Mouse (Mus musculus) heart, postnatal 0 days (tissue): Measurements from ENCODE around the gene Wdr83.

Experiments used
- CTCF ChIP-seq: IDR thresholded peaks from 2 replicates; pipeline ENCODE4 v1.5.1; 2016; ENCODE audit warnings: antibody characterized with exemption, control low read depth, low read depth
- EP300 ChIP-seq: IDR thresholded peaks from 2 replicates; pipeline ENCODE4 v1.6.1; 2016; ENCODE audit warnings: antibody characterized with exemption, low read depth

DNA sequence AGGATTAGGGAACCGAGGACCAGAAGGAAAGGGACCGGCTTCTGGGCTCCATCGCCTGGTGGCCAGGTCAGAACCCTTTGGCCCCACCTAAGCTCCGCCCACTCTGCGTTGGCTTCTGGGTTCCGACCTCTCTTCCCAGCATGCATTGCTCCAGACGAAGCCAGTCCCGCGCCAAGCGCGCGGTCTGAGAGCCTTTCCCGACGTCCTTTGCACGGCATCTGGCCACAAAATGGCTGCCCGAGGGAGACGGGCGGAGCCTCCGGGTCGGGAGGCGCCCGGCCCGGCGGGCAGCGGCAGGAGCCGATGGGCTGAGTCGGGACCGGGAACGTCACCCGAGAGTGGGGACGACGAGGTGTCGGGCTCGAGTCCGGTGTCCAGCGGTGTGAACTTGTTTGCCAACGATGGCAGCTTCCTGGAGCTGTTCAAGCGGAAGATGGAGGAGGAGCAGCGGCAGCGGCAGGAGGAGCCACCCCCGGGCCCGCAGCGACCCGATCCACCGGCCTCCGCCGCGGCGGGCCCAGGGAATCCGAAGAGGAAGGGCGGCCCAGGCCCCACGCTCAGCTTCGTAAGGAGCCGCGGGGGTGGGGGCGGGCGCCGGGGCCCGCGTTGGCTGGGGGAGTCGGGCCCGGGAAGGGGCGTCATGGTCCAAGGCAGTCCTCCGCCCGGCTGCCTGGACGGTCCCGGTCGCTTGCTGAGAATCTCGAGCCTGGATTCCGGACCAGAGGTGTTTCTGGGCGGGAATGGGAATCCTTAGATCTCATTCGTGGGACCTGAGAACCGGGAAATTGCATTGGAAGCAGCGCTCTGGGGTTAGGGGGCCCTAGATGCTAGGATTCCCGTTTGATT, 54.2 kb downstream of the Wdr83 start, which contains the start of gene Trir:
- TF ChIP-seq CTCF, result no peak
- peak; percentile 46; the same call in 1 of the 2 replicates for TF ChIP-seq EP300
